Mouse (Mus musculus) forebrain, embryonic 10.5 days (tissue): Measurements from ENCODE around the gene Slit1. TPM values are rescaled to one million over a fixed set of nuclear protein-coding genes. Genes with fewer than 3 reads are reported as not detected.

ENCODE experiments used
- DNase-seq: peaks from one replicate; pipeline ENCODE4 v3.0.0-alpha.2; 2017; ENCODE audit warnings: low spot score; ENCODE audit errors: extremely low spot score
- H3K27ac ChIP-seq: fragments of 300-500 bp; sonication (generic); 2 replicates; pipeline ENCODE4 v1.5.1; 2016; ENCODE audit warnings: mild to moderate bottlenecking
- H3K27me3 ChIP-seq: fragments of 300-500 bp; sonication (generic); 2 replicates; pipeline ENCODE4 v1.6.1; 2016; ENCODE audit warnings: mild to moderate bottlenecking; ENCODE audit not compliant: poor library complexity, severe bottlenecking
- H3K36me3 ChIP-seq: fragments of 300-500 bp; sonication (generic); replicated peaks from 2 replicates; pipeline ENCODE4 v1.6.1; 2016; ENCODE audit warnings: mild to moderate bottlenecking, moderate library complexity
- H3K4me1 ChIP-seq: fragments of 300-500 bp; sonication (generic); 2 replicates; pipeline ENCODE4 v1.6.1; 2016
- H3K4me3 ChIP-seq: fragments of 300-500 bp; sonication (generic); 2 replicates; pipeline ENCODE4 v1.5.1; 2016; ENCODE audit warnings: mild to moderate bottlenecking, moderate library complexity
- H3K9me3 ChIP-seq: fragments of 300-500 bp; sonication (generic); 2 replicates; pipeline ENCODE4 v1.6.1; 2016; ENCODE audit warnings: mild to moderate bottlenecking, moderate library complexity
- WGBS: fragments of 180-500 bp; shearing (Covaris S2); methylation state at CpG from one replicate; pipeline ENCODE4 v1.1.7; 2016; 5-methylcytosine and 5-hydroxymethylcytosine counted together
- polyA plus RNA-seq: library from polyadenylated mRNA; unstranded; fragments of >200 nt; fragmentation: Nextera tagmentation; extraction: Ambion mirVana; gene quantifications from 2 replicates; pipeline ENCODE4 v1.2.1, GENCODE M21; 2016

The Slit1 gene
- polyA plus RNA-seq, 1 experiment from 2014 or later: 1.4 TPM

- H3K4me3 ChIP-seq: peak overlapping the region; percentile 4; the same call in 1 of the 2 replicates
- 20% methylated on average over 19 of the region's 19 CpGs for WGBS
Measured at GRCm38 (mm10) chr19:41716233-41717218, 26.9 kb downstream of the Slit1 start.

GRCm38 (mm10) chr19:41714431-41714917 lies 29.0 kb downstream of the Slit1 start:
- Histone ChIP-seq H3K4me1 (peaks cover 54% of the 10 kb centered on the region), H3K9me3 (no peaks in the 10 kb centered on the region), H3K4me3 (no peak overlapping the region), H3K27ac (peak overlapping the region; percentile 40; the same call in 1 of the 2 replicates), H3K36me3 (no peaks in the 10 kb centered on the region), H3K27me3 (peaks cover 79% of the 10 kb centered on the region)
- DNase-seq: no peak
- WGBS: 37% methylated on average over 9 of the region's 9 CpGs

More at GRCm38 (mm10) chr19:41716233-41717218, 26.9 kb downstream of the Slit1 start:
- peak; percentile 84 for DNase-seq
- peak overlapping the region; percentile 78; the same call in 1 of the 2 replicates for H3K27ac ChIP-seq
- H3K9me3 ChIP-seq: no peaks in the 10 kb centered on the region
- H3K27me3 ChIP-seq: peaks cover 91% of the 10 kb centered on the region
- H3K36me3 ChIP-seq: no peaks in the 10 kb centered on the region
- peaks cover 62% of the 10 kb centered on the region for H3K4me1 ChIP-seq

GRCm38 (mm10) chr19:41712829-41713228 lies 30.6 kb downstream of the Slit1 start:
- H3K27me3 ChIP-seq: peaks cover 63% of the 10 kb centered on the region

DNA sequence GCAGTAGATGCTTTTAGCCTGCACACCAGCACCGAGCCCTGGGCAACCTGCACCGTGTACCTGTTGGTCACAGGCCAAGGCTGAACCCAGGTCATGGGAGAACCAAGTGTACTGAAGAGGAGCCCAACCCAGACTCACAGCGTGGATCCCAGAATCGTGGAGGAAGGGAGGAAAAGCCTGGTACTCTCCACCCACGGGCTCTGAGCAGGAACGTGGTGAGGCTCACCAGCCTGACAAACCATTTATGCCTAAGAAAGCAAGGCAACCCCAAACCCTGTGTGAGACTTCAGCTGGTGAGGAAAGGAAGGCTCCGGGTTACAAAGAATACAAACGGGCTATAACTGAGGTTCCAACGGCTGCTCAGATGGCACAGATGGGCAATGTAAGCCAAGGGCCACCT lies 31.8 kb downstream of the Slit1 start:
- WGBS: 90% methylated on average over 9 of the region's 9 CpGs
- Histone ChIP-seq H3K27me3 (peaks cover 62% of the 10 kb centered on the region), H3K4me3 (no peak overlapping the region), H3K9me3 (no peaks in the 10 kb centered on the region), H3K4me1 (peaks cover 39% of the 10 kb centered on the region), H3K27ac (0 out of 2 replicates have a peak overlapping the region, but pooled peaks have one; percentile 26), H3K36me3 (no peaks in the 10 kb centered on the region)
- DNase-seq: no peak

More at GRCm38 (mm10) chr19:41712829-41713228, 30.6 kb downstream of the Slit1 start:
- Histone ChIP-seq H3K4me1 (peaks cover 39% of the 10 kb centered on the region), H3K36me3 (no peaks in the 10 kb centered on the region), H3K4me3 (no peak overlapping the region), H3K9me3 (no peaks in the 10 kb centered on the region), H3K27ac (no peak overlapping the region)
- no peak for DNase-seq
- WGBS: 94% methylated on average over 8 of the region's 8 CpGs

DNA sequence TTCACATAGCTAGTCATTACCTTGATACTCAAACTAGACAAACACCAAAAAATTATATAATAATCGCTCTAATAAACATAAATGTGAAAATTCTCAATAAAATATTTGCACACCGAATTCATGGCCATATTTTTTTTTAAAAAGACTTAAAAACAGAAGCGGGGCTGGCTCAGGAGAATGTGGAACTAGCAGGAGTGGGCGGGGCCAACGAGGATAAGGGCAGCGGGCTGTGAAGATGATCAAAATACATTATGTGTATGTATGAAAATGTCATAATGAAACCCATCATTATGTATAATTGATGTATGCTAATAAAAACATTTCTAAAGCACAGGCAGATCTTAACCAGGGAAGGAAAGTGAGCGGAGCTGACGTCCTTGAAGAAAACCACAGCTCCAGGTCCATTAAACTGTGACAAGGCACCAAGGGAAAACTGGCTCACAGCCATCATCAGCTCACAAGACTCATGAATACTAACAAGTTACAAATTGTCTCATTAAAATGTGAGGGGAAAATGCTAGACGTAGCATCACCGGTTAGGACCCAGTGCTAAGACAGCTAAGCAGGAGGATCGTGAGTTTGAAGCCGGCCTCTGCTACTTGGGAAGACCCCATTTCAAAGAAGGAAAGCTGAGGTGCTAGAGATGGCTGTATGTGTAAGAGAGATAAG lies 33.8 kb downstream of the Slit1 start:
- 91% methylated on average over 12 of the region's 12 CpGs for WGBS
- H3K27me3 ChIP-seq: peaks cover 62% of the 10 kb centered on the region
- peaks cover 37% of the 10 kb centered on the region for H3K4me1 ChIP-seq
- no peak overlapping the region for H3K4me3 ChIP-seq
- no peaks in the 10 kb centered on the region for H3K9me3 ChIP-seq
- H3K27ac ChIP-seq: no peak overlapping the region
- no peaks in the 10 kb centered on the region for H3K36me3 ChIP-seq
- no peak for DNase-seq

DNA sequence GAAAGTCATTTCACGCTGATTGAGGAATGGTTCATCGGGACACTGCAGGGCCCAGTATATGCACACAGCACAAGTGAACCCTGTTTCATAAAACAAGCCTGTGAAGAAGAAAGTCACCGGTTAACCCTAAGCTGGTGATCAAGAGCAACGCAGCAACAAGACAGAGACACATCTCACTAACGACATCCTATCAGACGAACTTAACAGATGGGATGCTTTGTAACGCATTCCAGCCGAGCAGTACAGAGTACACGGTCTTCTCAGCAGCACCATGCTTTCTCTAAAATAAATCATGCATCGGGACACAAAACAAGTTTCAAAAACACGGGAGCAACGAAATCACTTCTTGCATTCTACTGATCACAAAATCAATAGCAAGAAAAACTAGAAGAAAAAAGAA lies 35.6 kb downstream of the Slit1 start:
- Histone ChIP-seq H3K27ac (0 out of 2 replicates have a peak overlapping the region, but pooled peaks have one; percentile 44), H3K4me3 (no peak overlapping the region), H3K9me3 (no peaks in the 10 kb centered on the region), H3K27me3 (peaks cover 63% of the 10 kb centered on the region), H3K4me1 (peaks cover 32% of the 10 kb centered on the region), H3K36me3 (no peaks in the 10 kb centered on the region)
- DNase-seq: no peak
- 63% methylated on average over 12 of the region's 12 CpGs for WGBS

- H3K27me3 ChIP-seq: peaks cover 62% of the 10 kb centered on the region
- WGBS: 66% methylated on average over 17 of the region's 17 CpGs
- no peak overlapping the region for H3K4me3 ChIP-seq
- DNase-seq: no peak
- H3K36me3 ChIP-seq: no peaks in the 10 kb centered on the region
- H3K9me3 ChIP-seq: no peaks in the 10 kb centered on the region
- 0 out of 2 replicates have a peak overlapping the region, but pooled peaks have one; percentile 31 for H3K27ac ChIP-seq
- H3K4me1 ChIP-seq: peaks cover 39% of the 10 kb centered on the region
Measured at GRCm38 (mm10) chr19:41706094-41706828, 37.2 kb downstream of the Slit1 start.

DNA sequence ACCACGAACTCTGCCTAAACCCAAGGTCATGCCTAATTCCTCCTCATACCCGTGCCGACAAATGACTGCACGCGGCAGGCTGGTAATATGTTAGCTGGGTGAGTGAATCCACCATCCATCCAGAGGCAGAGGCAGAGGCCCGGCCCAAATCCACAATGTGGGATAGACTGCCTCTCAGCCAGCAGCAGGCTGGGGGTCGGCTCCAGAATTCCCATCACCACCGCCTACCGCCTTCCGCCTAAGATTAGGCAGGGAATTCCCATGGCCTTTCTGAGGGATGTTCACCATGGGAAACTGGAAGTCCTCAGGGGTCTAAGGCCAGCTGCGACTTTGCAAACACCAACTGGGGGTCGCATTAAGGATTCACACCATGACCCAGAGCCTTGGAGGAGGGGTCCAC lies 38.0 kb downstream of the Slit1 start:
- H3K27me3 ChIP-seq: peaks cover 66% of the 10 kb centered on the region
- H3K9me3 ChIP-seq: no peaks in the 10 kb centered on the region
- no peak for DNase-seq
- H3K36me3 ChIP-seq: no peaks in the 10 kb centered on the region
- H3K4me1 ChIP-seq: peaks cover 46% of the 10 kb centered on the region
- no peak overlapping the region for H3K4me3 ChIP-seq
- no peak overlapping the region for H3K27ac ChIP-seq
- WGBS: 51% methylated on average over 12 of the region's 12 CpGs

DNA sequence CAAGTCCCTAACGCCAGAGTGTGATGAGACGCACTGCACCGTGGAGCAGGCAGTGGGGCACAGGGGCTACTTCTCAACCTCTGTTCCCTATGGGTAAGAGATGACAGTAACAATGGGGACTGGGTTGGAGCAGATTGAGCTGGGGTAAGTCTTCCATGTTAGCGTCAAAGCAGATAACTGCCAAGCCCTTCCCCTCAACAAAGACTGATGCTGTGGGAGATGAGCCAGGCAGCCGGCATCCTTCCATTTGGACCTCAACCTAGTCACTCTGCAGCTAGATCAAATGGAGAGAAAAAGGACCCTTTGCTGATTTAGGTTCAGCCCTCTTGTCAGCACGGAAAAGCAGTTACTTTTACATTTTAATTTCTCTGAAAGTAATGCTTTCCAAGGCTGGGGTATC lies 40.8 kb downstream of the Slit1 start:
- no peak overlapping the region for H3K4me3 ChIP-seq
- 0 out of 2 replicates have a peak overlapping the region, but pooled peaks have one; percentile 4 for H3K27ac ChIP-seq
- H3K27me3 ChIP-seq: peaks cover 67% of the 10 kb centered on the region
- H3K9me3 ChIP-seq: no peaks in the 10 kb centered on the region
- H3K36me3 ChIP-seq: no peaks in the 10 kb centered on the region
- H3K4me1 ChIP-seq: peaks cover 70% of the 10 kb centered on the region
- no peak for DNase-seq
- 79% methylated on average over 6 of the region's 6 CpGs for WGBS

- Histone ChIP-seq H3K27me3 (peaks cover 59% of the 10 kb centered on the region), H3K4me1 (peaks cover 69% of the 10 kb centered on the region), H3K4me3 (no peak overlapping the region; the same call in 1 of the 2 replicates), H3K36me3 (no peaks in the 10 kb centered on the region), H3K9me3 (no peaks in the 10 kb centered on the region), H3K27ac (peak overlapping the region; percentile 81)
- DNase-seq: peak; percentile 75
- 31% methylated on average over 5 of the region's 5 CpGs for WGBS
Measured at GRCm38 (mm10) chr19:41698857-41699424, 44.5 kb downstream of the Slit1 start.

DNA sequence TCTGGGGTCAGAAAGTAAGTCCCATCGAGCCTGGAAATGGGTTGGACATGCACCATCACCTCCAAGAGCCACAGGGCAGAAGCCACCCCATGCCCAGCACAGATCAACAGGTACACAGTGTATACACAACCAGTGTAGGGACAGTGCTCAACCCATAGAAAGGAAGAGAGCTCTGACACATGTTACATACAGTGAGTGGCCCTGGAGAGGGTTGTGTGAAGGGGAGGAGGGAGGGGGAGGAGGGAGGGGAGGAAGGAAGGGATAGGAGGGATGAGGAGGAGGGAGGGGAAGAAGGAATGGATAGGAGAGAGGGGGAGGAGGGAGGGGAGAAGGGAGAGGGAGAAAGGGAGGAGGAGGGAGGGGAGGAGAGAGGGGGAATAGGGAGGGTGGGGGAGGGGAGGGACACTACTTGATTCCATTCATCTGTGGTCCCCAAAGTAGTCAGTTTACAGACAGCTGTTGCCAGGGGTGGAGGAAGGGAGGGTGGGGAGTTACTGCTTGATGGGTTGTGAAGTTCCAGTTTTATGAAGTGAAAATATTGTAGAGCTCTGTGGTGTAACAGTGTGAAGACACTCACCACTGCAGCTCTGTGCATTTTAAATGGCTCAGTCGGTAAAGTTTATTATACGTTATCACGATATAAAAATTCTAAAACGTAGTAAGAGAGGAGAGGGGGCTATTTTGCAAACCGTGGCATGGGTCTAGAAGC lies 45.5 kb downstream of the Slit1 start:
- Histone ChIP-seq H3K4me1 (peaks cover 78% of the 10 kb centered on the region), H3K27me3 (peaks cover 64% of the 10 kb centered on the region), H3K27ac (peak overlapping the region; percentile 81), H3K36me3 (no peaks in the 10 kb centered on the region), H3K4me3 (no peak overlapping the region), H3K9me3 (no peaks in the 10 kb centered on the region)
- 68% methylated on average over 6 of the region's 6 CpGs for WGBS
- DNase-seq: no peak
